Mouse (Mus musculus): Measurements from ENCODE around the gene Shroom3. TPM values are rescaled to one million over a fixed set of nuclear protein-coding genes. Genes with fewer than 3 reads are reported as not detected.

The Shroom3 gene
- 1.5 TPM for polyA plus RNA-seq (2015; fragmentation: Illumina TruSeq; extraction: RNeasy Lipid Tissue Mini Kit (QIAGEN cat#74804); ENCODE audit: insufficient read depth, low replicate concordance)

GRCm38 (mm10) chr5:92683351-92683807 is at the start of gene Shroom3:
Gene Shroom3 (plus strand): TSS chr5:92683435.

DNA sequence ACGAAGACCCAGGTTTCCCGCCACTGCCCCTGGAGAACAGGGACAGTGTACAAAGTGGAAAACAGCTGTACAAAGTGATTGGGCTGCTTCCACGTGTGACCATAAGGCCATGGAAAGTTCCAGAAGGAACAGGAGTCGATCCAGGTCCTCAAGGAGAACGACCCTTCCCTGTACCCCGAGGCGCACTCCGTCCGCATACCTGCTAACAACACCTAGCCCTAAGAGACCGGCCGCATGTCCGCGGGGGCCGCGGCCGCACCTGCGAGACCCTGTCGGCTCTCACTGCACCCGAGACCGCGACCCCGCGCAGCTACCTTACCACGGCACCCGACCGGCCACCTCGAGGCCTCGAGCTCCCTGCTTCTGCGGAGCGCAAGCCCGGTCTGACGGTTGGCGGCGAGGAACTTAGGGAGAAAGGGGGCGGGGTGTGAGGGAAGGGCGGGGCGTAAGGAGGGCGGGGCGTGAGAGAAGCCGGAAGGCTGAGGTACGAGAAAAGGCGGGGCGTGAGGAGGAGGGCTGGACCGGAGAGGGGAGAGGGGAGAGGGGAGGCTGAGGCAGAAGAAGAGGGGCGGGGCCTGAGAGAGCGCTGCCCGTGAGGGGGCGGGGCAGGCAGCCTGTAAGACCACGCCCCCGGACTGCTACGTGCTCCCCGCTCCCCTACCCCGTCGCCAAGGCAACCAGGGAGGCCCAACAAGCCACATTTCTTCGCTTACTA is 8.2 kb upstream of the Shroom3 start, which contains the start of gene Ccdc158:
Gene Ccdc158, minus strand, starts transcription at position 413 of the 715 bp plus-strand sequence.

Other genes starting within 250 kb of the Shroom3 start
- 51.3 TPM for gene Nup54, start 248.2 kb upstream of the Shroom3 start, polyA plus RNA-seq (2015; fragmentation: Illumina TruSeq; extraction: RNeasy Lipid Tissue Mini Kit (QIAGEN cat#74804); ENCODE audit: insufficient read depth, low replicate concordance)
- 97.7 TPM for gene Scarb2, start 176.6 kb upstream of the Shroom3 start, polyA plus RNA-seq (2015; fragmentation: Illumina TruSeq; extraction: RNeasy Lipid Tissue Mini Kit (QIAGEN cat#74804); ENCODE audit: insufficient read depth, low replicate concordance)
- gene Fam47e, start 128.4 kb upstream of the Shroom3 start, polyA plus RNA-seq (2015; fragmentation: Illumina TruSeq; extraction: RNeasy Lipid Tissue Mini Kit (QIAGEN cat#74804); ENCODE audit: insufficient read depth, low replicate concordance) = 0.15 TPM
- 41.8 TPM for gene Stbd1, start 80.4 kb upstream of the Shroom3 start, polyA plus RNA-seq (2015; fragmentation: Illumina TruSeq; extraction: RNeasy Lipid Tissue Mini Kit (QIAGEN cat#74804); ENCODE audit: insufficient read depth, low replicate concordance)
- gene Ccdc158, start 8.2 kb upstream of the Shroom3 start, polyA plus RNA-seq (2015; fragmentation: Illumina TruSeq; extraction: RNeasy Lipid Tissue Mini Kit (QIAGEN cat#74804); ENCODE audit: insufficient read depth, low replicate concordance) = 2.0 TPM

All from spleen, adult 10 weeks (tissue).